Mouse (Mus musculus) thymus, adult 2 months (tissue): Measurements from ENCODE around the gene Dscam.

Experiments
- CTCF ChIP-seq: fragments of 200-500 bp; IDR thresholded peaks from 2 replicates; pipeline ENCODE4 v1.5.1; 2012; ENCODE audit warnings: mild to moderate bottlenecking, control low read depth, low read length, moderate library complexity, borderline replicate concordance; ENCODE audit not compliant: control insufficient read depth, poor library complexity, insufficient read depth; ENCODE audit errors: extremely low read depth
- POLR2A ChIP-seq: fragments of 200-500 bp; IDR thresholded peaks from 2 replicates; pipeline ENCODE4 v1.6.1; 2012; ENCODE audit warnings: mild to moderate bottlenecking, low read length, control low read depth, moderate library complexity; ENCODE audit not compliant: control insufficient read depth, poor library complexity, insufficient read depth; ENCODE audit errors: extremely low read depth

- TF ChIP-seq CTCF (no peak), POLR2A (no peak)
These were observed 2.5 kb downstream of the Dscam start for GRCm38 (mm10) chr16:97168030-97168429.
